Mouse (Mus musculus) midbrain, postnatal 0 days (tissue): ENCODE measurements around the gene Ptch2. TPM values are rescaled to one million over a fixed set of nuclear protein-coding genes. Genes with fewer than 3 reads are reported as not detected.

Experiments
- ATAC-seq: fragments of 200-750 bp; cut with Nextera tagmentation; 2 replicates; pipeline ENCODE4 v1.8.0; 2017; ENCODE audit warnings: moderate number of reproducible peaks, mild to moderate bottlenecking, moderate TSS enrichment, moderate library complexity; ENCODE audit not compliant: low FRiP score
- DNase-seq: peaks from one replicate; pipeline ENCODE4 v3.0.0-alpha.2; 2015; ENCODE audit warnings: low spot score
- H3K27ac ChIP-seq: fragments of 300-500 bp; sonication (generic); 2 replicates; pipeline ENCODE4 v1.5.1; 2014; ENCODE audit warnings: low read depth, mild to moderate bottlenecking, low read length, mixed read lengths
- H3K27me3 ChIP-seq: fragments of 300-500 bp; sonication (generic); 2 replicates; pipeline ENCODE4 v1.6.1; 2014; ENCODE audit warnings: low read length, control low read depth, mixed read lengths; ENCODE audit not compliant: insufficient read depth
- H3K36me3 ChIP-seq: fragments of 300-500 bp; sonication (generic); 2 replicates; pipeline ENCODE4 v1.6.1; 2014; ENCODE audit warnings: low read length, control low read depth, mixed read lengths; ENCODE audit not compliant: insufficient read depth
- H3K4me1 ChIP-seq: fragments of 300-500 bp; sonication (generic); 2 replicates; pipeline ENCODE4 v1.6.1; 2014; ENCODE audit warnings: mild to moderate bottlenecking, control low read depth, antibody characterized with exemption, low read length, mixed read lengths; ENCODE audit not compliant: insufficient read depth
- H3K4me2 ChIP-seq: fragments of 300-500 bp; sonication (generic); 2 replicates; pipeline ENCODE4 v1.6.1; 2014; ENCODE audit warnings: low read depth, mild to moderate bottlenecking, low read length, mixed read lengths; ENCODE audit not compliant: poor library complexity, severe bottlenecking
- H3K4me3 ChIP-seq: fragments of 300-500 bp; sonication (generic); 2 replicates; pipeline ENCODE4 v1.5.1; 2014; ENCODE audit warnings: low read depth, mild to moderate bottlenecking, low read length, moderate library complexity
- H3K9ac ChIP-seq: fragments of 300-500 bp; sonication (generic); replicated peaks from 2 replicates; pipeline ENCODE4 v1.6.1; 2014; ENCODE audit warnings: mild to moderate bottlenecking, low read length, moderate library complexity, mixed read lengths; ENCODE audit not compliant: poor library complexity, severe bottlenecking
- H3K9me3 ChIP-seq: fragments of 300-500 bp; sonication (generic); 2 replicates; pipeline ENCODE4 v1.6.1; 2016; ENCODE audit warnings: low read length, control low read depth
- CTCF ChIP-seq: IDR thresholded peaks from 2 replicates; pipeline ENCODE4 v1.5.1; 2016; ENCODE audit warnings: antibody characterized with exemption, mild to moderate bottlenecking
- WGBS: fragments of 180-500 bp; shearing (Covaris S2); extraction: QIAGEN DNeasy Blood & Tissue Kit; methylation state at CpG from one replicate; pipeline ENCODE4 v1.1.7; 2014; 5-methylcytosine and 5-hydroxymethylcytosine counted together
- polyA plus RNA-seq: library from polyadenylated mRNA; unstranded; fragments of >200 nt; fragmentation: Nextera tagmentation; extraction: Ambion mirVana; gene quantifications from 2 replicates; pipeline ENCODE4 v1.2.1, GENCODE M21; 2015
- total RNA-seq: library from RNA; depleted of rRNA; stranded (reverse); fragments of >200 nt; gene quantifications from 2 replicates; pipeline ENCODE4 v1.2.3, GENCODE M21; 2014

The Ptch2 gene
- total and polyA plus RNA-seq, 2 experiments from 2014 or later, result 3.7 to 12.2 TPM

DNA sequence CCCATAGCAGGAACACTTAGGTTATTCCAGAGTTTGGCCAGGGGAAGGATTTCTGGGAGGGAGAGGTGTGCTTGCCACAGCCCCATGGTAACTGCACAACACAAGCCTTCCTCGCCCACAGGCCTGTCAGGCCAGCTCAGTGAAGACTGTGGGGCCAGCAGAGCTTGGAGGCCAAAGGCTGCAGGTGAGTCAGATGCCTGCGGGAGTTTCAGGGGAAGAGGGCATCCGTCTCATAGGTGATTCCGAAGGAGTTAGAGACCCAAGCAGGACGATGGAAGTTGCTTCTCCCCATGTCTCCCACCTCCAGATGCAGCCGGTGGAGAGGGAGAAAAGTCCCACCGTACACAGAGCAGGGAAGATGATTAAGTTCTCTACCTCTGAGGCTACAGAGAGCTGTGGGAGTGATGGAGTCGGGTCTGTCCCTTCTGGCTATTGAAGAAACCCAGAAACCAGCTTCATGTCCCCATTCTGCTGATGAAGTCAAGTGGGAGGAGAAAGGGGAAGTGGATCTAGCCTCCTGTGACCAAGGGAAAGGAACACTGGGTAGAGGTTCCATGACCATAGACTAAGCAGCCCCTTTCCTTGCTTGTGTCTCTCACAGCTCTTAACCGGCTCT, 30.9 kb downstream of the Ptch2 start, which contains the start of gene Tctex1d4:
TSS of gene Tctex1d4 (plus strand) at position 120 of the 616 bp plus-strand sequence.
- no peak for TF ChIP-seq CTCF
- Histone ChIP-seq H3K27ac (peak within 1 kb of the TSS; percentile 77), H3K9ac (peak within 1 kb of the TSS; percentile 54; the same call in 1 of the 2 replicates), H3K4me3 (no peak within 1 kb of the TSS), H3K9me3 (no peaks in the 10 kb centered on the region), H3K4me1 (peaks cover 8% of the 10 kb centered on the region; the same call in 1 of the 2 replicates), H3K27me3 (no peaks in the 10 kb centered on the region), H3K4me2 (no peak within 1 kb of the TSS), H3K36me3 (peaks cover 31% of the 10 kb centered on the region)
- 87% methylated on average over 9 of the region's 9 CpGs for WGBS
- DNase-seq (no peak), ATAC-seq (no peak)

GRCm38 (mm10) chr4:117127991-117128686, 32.3 kb downstream of the Ptch2 start:
- H3K9me3 ChIP-seq, result no peaks in the 10 kb centered on the region
- H3K27me3 ChIP-seq, result no peaks in the 10 kb centered on the region
- no peak overlapping the region for H3K27ac ChIP-seq
- H3K9ac ChIP-seq, result no peak overlapping the region
- no peak overlapping the region for H3K4me3 ChIP-seq
- H3K4me2 ChIP-seq, result no peak overlapping the region
- DNase-seq, result no peak
- no peak for TF ChIP-seq CTCF
- H3K36me3 ChIP-seq, result peaks cover 31% of the 10 kb centered on the region
- no peak for ATAC-seq
- 92% methylated on average over 33 of the region's 33 CpGs for WGBS
- H3K4me1 ChIP-seq, result peaks cover 14% of the 10 kb centered on the region; the same call in 1 of the 2 replicates

DNA sequence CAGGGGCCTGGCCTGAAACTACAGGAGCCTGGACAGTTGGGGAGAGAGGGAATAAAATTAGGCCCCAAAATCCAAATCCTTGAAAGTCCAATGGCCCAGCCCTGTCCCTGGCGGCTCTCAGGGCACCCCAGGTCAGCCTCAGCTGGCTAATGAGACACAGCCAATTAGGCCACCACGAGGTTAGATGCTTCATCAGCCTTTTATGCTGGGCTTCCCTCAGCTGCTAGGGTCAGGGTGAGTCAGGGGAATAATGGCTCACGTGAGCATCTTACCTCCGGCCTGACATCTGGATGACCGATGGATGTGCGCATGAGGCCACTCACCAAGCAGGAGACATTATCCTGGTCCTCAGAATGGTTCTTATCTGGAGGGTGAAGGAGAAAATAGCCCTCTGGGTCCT, 34.9 kb downstream of the Ptch2 start:
- no peaks in the 10 kb centered on the region for H3K9me3 ChIP-seq
- H3K4me3 ChIP-seq, result no peak overlapping the region
- ATAC-seq (no peak), DNase-seq (no peak)
- peaks cover 31% of the 10 kb centered on the region for H3K36me3 ChIP-seq
- H3K4me2 ChIP-seq, result no peak overlapping the region
- no peak for TF ChIP-seq CTCF
- 54% methylated on average over 6 of the region's 6 CpGs for whole genome bisulfite sequencing
- no peak overlapping the region for H3K27ac ChIP-seq
- no peaks in the 10 kb centered on the region for H3K27me3 ChIP-seq
- peaks cover 7% of the 10 kb centered on the region; the same call in 1 of the 2 replicates for H3K4me1 ChIP-seq
- no peak overlapping the region for H3K9ac ChIP-seq

- no peak overlapping the region for H3K27ac ChIP-seq
- DNase-seq, result no peak
- H3K27me3 ChIP-seq, result no peaks in the 10 kb centered on the region
Measured at GRCm38 (mm10) chr4:117131198-117131597, 35.3 kb downstream of the Ptch2 start.

GRCm38 (mm10) chr4:117131890-117132793, 36.3 kb downstream of the Ptch2 start:
- DNase-seq (peak; percentile 59), ATAC-seq (no peak)
- peaks cover 31% of the 10 kb centered on the region for H3K36me3 ChIP-seq
- peak overlapping the region; percentile 55 for H3K4me2 ChIP-seq
- no peak for TF ChIP-seq CTCF
- peak overlapping the region; percentile 85 for H3K27ac ChIP-seq
- no peaks in the 10 kb centered on the region for H3K27me3 ChIP-seq
- H3K9me3 ChIP-seq, result no peaks in the 10 kb centered on the region
- peak overlapping the region; percentile 86 for H3K9ac ChIP-seq
- H3K4me1 ChIP-seq, result peaks cover 7% of the 10 kb centered on the region; the same call in 1 of the 2 replicates
- peak overlapping the region; percentile 83 for H3K4me3 ChIP-seq
- WGBS, result 17% methylated on average over 7 of the region's 7 CpGs

More at GRCm38 (mm10) chr4:117131198-117131597, 35.3 kb downstream of the Ptch2 start:
- peaks cover 31% of the 10 kb centered on the region for H3K36me3 ChIP-seq
- H3K4me2 ChIP-seq, result no peak overlapping the region
- H3K4me3 ChIP-seq, result no peak overlapping the region
- TF ChIP-seq CTCF, result no peak
- no peaks in the 10 kb centered on the region for H3K9me3 ChIP-seq
- no peak for ATAC-seq
- no peak overlapping the region for H3K9ac ChIP-seq
- peaks cover 7% of the 10 kb centered on the region; the same call in 1 of the 2 replicates for H3K4me1 ChIP-seq
- WGBS, result 53% methylated on average over 6 of the region's 6 CpGs
